Mouse (Mus musculus): ENCODE results near the gene Slc18b1. TPM values are rescaled to one million over a fixed set of nuclear protein-coding genes. Genes with fewer than 3 reads are reported as not detected.

Slc18b1 gene
- total and polyA plus RNA-seq, 3 experiments = not detected

DNA sequence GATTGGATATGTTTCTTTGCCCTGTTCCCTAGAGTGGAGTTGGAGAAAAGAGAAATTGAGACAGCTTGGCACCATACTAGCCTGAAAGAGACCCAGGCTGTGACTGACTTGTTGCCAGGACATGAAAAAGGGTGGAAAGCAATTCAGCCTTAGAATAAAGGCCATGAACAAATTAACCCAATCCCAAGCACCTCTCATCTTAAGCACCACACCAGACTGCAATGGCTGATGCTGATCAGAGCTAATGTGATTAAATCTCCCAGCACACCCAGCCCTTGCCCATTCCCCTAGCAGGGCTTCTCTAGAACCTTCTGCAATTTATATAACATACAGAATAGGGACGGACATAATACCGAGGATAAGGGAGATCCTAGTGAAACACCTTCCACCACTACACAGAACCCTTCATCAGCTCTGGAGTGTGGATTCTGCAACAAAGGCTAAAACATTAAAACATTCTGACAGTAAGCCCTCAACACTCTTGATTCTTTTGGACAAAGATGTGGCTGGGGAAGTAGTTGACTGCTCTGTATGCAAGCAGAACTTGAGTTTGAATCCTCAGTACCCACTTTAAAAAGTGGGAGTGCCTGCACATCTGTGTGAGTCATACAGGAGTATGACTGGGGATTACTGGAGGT, 13.8 kb upstream of the Slc18b1 start:
- H3K9me3 ChIP-seq (replicated peaks; ENCODE audit: insufficient read depth, low read length) = no peaks in the 10 kb centered on the region
- no peaks in the 10 kb centered on the region for H3K27me3 ChIP-seq (ENCODE audit: control insufficient read depth in 1 of 2, insufficient read depth in 2 of 2, low read length in 2 of 2)
- H3K9ac ChIP-seq (ENCODE audit: control insufficient read depth, low read depth, low read length, poor library complexity, severe bottlenecking) = peak overlapping the region; percentile 13
- DNase-seq (ENCODE audit: low read depth, low spot score) = peak; percentile 80
- no peak overlapping the region for H3K4me3 ChIP-seq (ENCODE audit: control insufficient read depth in 1 of 2, insufficient read depth in 1 of 2, low read depth in 2 of 2, low read length in 2 of 2)
- H3K36me3 ChIP-seq (ENCODE audit: control insufficient read depth in 1 of 2, insufficient read depth in 2 of 2, low read length in 2 of 2) = peaks cover 7 to 43% of the 10 kb centered on the region in 2 experiments
- H3K79me2 ChIP-seq (ENCODE audit: control insufficient read depth, insufficient read depth, low read length, poor library complexity) = peaks cover 30% of the 10 kb centered on the region
- H3K4me1 ChIP-seq (ENCODE audit: control insufficient read depth in 1 of 2, insufficient read depth in 2 of 2, low read length in 2 of 2) = peaks cover 0 to 18% of the 10 kb centered on the region in 2 experiments
- H3K27ac ChIP-seq (ENCODE audit: control insufficient read depth, low read depth, low read length) = peak overlapping the region; percentile 32
- peak; percentile 26 to 62; a peak in 3 of 4 replicates for TF ChIP-seq POLR2A (IDR thresholded peaks at IDR 0.05; ENCODE audit: control insufficient read depth in 1 of 2, insufficient read depth in 1 of 2, low read depth in 1 of 2, low read length in 2 of 2, poor library complexity in 1 of 2)
- TF ChIP-seq UBTF (IDR thresholded peaks at IDR 0.05; ENCODE audit: borderline replicate concordance, insufficient read depth, low read depth, low read length) = no peak
- no peak for TF ChIP-seq ETS1 (IDR thresholded peaks at IDR 0.05; ENCODE audit: low read depth, low read length)
- peak; percentile 30; the same call in 1 of the 2 replicates for TF ChIP-seq POLR2AphosphoS5 (IDR thresholded peaks at IDR 0.05; ENCODE audit: borderline replicate concordance, low read depth, low read length)
- no peak for TF ChIP-seq SMC3 (IDR thresholded peaks at IDR 0.05; ENCODE audit: low read depth, low read length)

DNA sequence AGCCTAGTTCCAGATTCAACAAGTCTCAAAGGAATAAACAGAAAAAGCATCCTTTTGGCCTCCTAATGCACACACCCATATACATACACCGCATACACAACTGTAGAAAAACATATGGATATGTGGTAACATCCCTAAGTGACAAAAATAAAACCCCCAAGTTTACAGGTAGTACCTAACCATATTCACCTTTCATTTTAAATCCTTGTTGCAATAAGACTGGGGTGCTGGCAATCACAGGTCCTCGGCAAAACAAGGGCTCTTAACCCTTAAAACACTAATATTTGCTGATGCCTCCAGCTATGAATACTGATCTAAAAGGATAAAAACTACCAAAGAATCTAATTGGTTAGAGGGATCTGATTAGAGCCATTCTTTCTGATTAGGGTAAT, 13.3 kb upstream of the Slc18b1 start:
- H3K27ac ChIP-seq (ENCODE audit: control insufficient read depth, low read depth, low read length) = peak overlapping the region; percentile 32

DNA sequence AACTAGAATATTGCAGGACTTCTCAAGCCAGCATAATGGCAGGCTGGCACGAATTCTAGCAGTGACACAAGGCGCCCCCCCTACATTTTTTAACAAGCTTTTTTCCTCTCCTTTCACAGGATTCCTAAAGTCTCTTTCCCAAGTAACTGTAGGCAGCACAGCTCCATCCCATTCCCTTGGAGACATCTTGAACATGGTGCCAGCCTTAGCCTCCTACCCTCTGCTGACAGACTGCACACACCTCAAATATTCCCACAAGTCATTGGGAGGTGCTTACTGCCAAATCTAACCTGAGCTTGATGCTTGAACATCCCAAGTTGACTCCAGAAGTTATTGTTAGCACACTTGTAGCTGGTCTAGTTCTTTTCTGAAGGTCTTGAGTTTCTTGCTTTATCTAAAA, 12.7 kb upstream of the Slc18b1 start:
- Histone ChIP-seq H3K79me2 (ENCODE audit: control insufficient read depth, insufficient read depth, low read length, poor library complexity) (peaks cover 30% of the 10 kb centered on the region), H3K9ac (ENCODE audit: control insufficient read depth, low read depth, low read length, poor library complexity, severe bottlenecking) (peak overlapping the region; percentile 98), H3K27me3 (ENCODE audit: control insufficient read depth in 1 of 2, insufficient read depth in 2 of 2, low read length in 2 of 2) (no peaks in the 10 kb centered on the region), H3K27ac (ENCODE audit: control insufficient read depth, low read depth, low read length) (peak overlapping the region; percentile 93), H3K36me3 (ENCODE audit: control insufficient read depth in 1 of 2, insufficient read depth in 2 of 2, low read length in 2 of 2) (peaks cover 7 to 48% of the 10 kb centered on the region in 2 experiments), H3K4me3 (ENCODE audit: control insufficient read depth in 1 of 2, insufficient read depth in 1 of 2, low read depth in 2 of 2, low read length in 2 of 2) (peak overlapping the region; percentile 46 to 62; a peak in 3 of 4 replicates), H3K4me1 (ENCODE audit: control insufficient read depth in 1 of 2, insufficient read depth in 2 of 2, low read length in 2 of 2) (peaks cover 0 to 21% of the 10 kb centered on the region in 2 experiments), H3K9me3 (replicated peaks; ENCODE audit: insufficient read depth, low read length) (no peaks in the 10 kb centered on the region)
- no peak for TF ChIP-seq SIN3A (IDR thresholded peaks at IDR 0.05; ENCODE audit: low read length)
- TF ChIP-seq POLR2A (IDR thresholded peaks at IDR 0.05; ENCODE audit: control insufficient read depth in 1 of 2, insufficient read depth in 1 of 2, low read depth in 1 of 2, low read length in 2 of 2, poor library complexity in 1 of 2) = peak in 1 of 2 experiments; percentile 84; a peak in 2 of 4 replicates
- no peak for TF ChIP-seq TCF12 (IDR thresholded peaks at IDR 0.05; ENCODE audit: low read depth, low read length)
- TF ChIP-seq SMC3 (IDR thresholded peaks at IDR 0.05; ENCODE audit: low read depth, low read length) = no peak
- no peak for TF ChIP-seq POLR2AphosphoS2 (IDR thresholded peaks at IDR 0.05; ENCODE audit: low read length)
- no peak for TF ChIP-seq NELFE (IDR thresholded peaks at IDR 0.05; ENCODE audit: low read depth, low read length)
- no peak for TF ChIP-seq MXI1 (IDR thresholded peaks at IDR 0.05; ENCODE audit: low read depth, low read length)
- peak; percentile 61 for DNase-seq (ENCODE audit: low read depth, low spot score)

More for the DNA sequence above, 13.3 kb upstream of the Slc18b1 start:
- no peaks in the 10 kb centered on the region for H3K27me3 ChIP-seq (ENCODE audit: control insufficient read depth in 1 of 2, insufficient read depth in 2 of 2, low read length in 2 of 2)
- H3K79me2 ChIP-seq (ENCODE audit: control insufficient read depth, insufficient read depth, low read length, poor library complexity) = peaks cover 30% of the 10 kb centered on the region
- H3K36me3 ChIP-seq (ENCODE audit: control insufficient read depth in 1 of 2, insufficient read depth in 2 of 2, low read length in 2 of 2) = peaks cover 7 to 43% of the 10 kb centered on the region in 2 experiments
- peaks cover 0 to 18% of the 10 kb centered on the region in 2 experiments for H3K4me1 ChIP-seq (ENCODE audit: control insufficient read depth in 1 of 2, insufficient read depth in 2 of 2, low read length in 2 of 2)
- TF ChIP-seq ELF1 (IDR thresholded peaks at IDR 0.05; ENCODE audit: low read depth, low read length) (no peak), TBP (IDR thresholded peaks at IDR 0.05; ENCODE audit: low read depth, low read length) (0 out of 2 replicates have a peak, but pooled peaks have one; percentile 52), KAT2A (conservative IDR thresholded peaks at IDR 0.05; ENCODE audit: low read depth, low read length) (no peak)
- H3K9me3 ChIP-seq (replicated peaks; ENCODE audit: insufficient read depth, low read length) = no peaks in the 10 kb centered on the region
- H3K4me3 ChIP-seq (ENCODE audit: control insufficient read depth in 1 of 2, insufficient read depth in 1 of 2, low read depth in 2 of 2, low read length in 2 of 2) = no peak overlapping the region
- DNase-seq (ENCODE audit: low read depth, low spot score) = no peak
- H3K9ac ChIP-seq (ENCODE audit: control insufficient read depth, low read depth, low read length, poor library complexity, severe bottlenecking) = peak overlapping the region; percentile 0
